Mouse (Mus musculus) liver, embryonic 16.5 days (tissue): ENCODE measurements at regions not wholly inside any gene's neighbourhood (a gene's known extent, or its start where the extent isn't known, plus 50 kb on each side); places are given as distances from the start of the nearest gene placed in this dataset.

ENCODE experiments used
- ATAC-seq: fragments of 200-750 bp; cut with Nextera tagmentation; 2 replicates; pipeline ENCODE4 v1.8.0; 2017; ENCODE audit warnings: low read depth, mild to moderate bottlenecking, moderate number of reproducible peaks, moderate library complexity
- H3K27ac ChIP-seq: fragments of 300-500 bp; sonication (generic); 2 replicates; pipeline ENCODE4 v1.5.1; 2014; ENCODE audit warnings: mild to moderate bottlenecking, low read length
- H3K27me3 ChIP-seq: fragments of 300-500 bp; sonication (generic); 2 replicates; pipeline ENCODE4 v1.6.1; 2014; ENCODE audit warnings: low read depth, low read length, mixed read lengths; ENCODE audit not compliant: control insufficient read depth, insufficient read depth
- H3K36me3 ChIP-seq: fragments of 300-500 bp; sonication (generic); 2 replicates; pipeline ENCODE4 v1.6.1; 2014; ENCODE audit warnings: mild to moderate bottlenecking; ENCODE audit not compliant: control insufficient read depth, insufficient read depth
- H3K4me1 ChIP-seq: fragments of 300-500 bp; sonication (generic); 2 replicates; pipeline ENCODE4 v1.6.1; 2014; ENCODE audit warnings: low read depth, low read length, mixed read lengths; ENCODE audit not compliant: control insufficient read depth
- H3K4me2 ChIP-seq: fragments of 300-500 bp; sonication (generic); 2 replicates; pipeline ENCODE4 v1.6.1; 2014; ENCODE audit warnings: low read depth, low read length, mixed read lengths
- H3K4me3 ChIP-seq: fragments of 300-500 bp; sonication (generic); 2 replicates; pipeline ENCODE4 v1.5.1; 2014; ENCODE audit warnings: low read depth, mild to moderate bottlenecking, low read length
- H3K9ac ChIP-seq: fragments of 300-500 bp; sonication (generic); 2 replicates; pipeline ENCODE4 v1.6.1; 2014; ENCODE audit warnings: low read depth, low read length
- H3K9me3 ChIP-seq: fragments of 300-500 bp; sonication (generic); replicated peaks from 2 replicates; pipeline ENCODE4 v1.6.1; 2016; ENCODE audit warnings: low read length; ENCODE audit not compliant: control insufficient read depth
- WGBS: fragments of 180-500 bp; shearing (Covaris S2); extraction: QIAGEN DNeasy Blood & Tissue Kit; methylation state at CpG from one replicate; pipeline ENCODE4 v1.1.7; 2014; ENCODE audit not compliant: insufficient replicate concordance; 5-methylcytosine and 5-hydroxymethylcytosine counted together

DNA sequence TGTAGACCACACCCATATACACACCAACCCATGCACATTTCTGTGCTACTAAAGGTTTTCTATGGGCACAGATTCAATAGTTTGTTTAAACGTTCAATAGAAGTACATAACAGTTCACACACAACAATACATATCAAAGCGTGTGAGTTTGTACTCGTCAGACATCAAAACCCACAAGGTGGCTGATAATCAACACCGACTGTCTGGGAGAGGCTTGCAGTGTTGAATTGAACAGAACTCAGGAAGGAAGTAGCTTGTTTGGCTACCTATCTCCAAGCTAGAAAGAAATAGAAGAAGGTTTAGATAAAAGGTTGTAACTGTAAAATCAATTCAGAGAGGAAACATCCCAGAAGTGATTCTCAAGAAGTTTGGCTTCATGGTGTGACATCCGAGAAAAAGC is 118.9 kb upstream of the Klf3 start:
- Histone ChIP-seq H3K4me2 (no peak overlapping the region), H3K9ac (no peak overlapping the region), H3K27me3 (no peaks in the 10 kb centered on the region), H3K4me3 (no peak overlapping the region), H3K36me3 (no peaks in the 10 kb centered on the region), H3K27ac (no peak overlapping the region), H3K4me1 (peaks cover 4% of the 10 kb centered on the region; the same call in 1 of the 2 replicates), H3K9me3 (no peaks in the 10 kb centered on the region)
- no peak for ATAC-seq
- WGBS = 29% methylated on average over 5 of the region's 5 CpGs

DNA sequence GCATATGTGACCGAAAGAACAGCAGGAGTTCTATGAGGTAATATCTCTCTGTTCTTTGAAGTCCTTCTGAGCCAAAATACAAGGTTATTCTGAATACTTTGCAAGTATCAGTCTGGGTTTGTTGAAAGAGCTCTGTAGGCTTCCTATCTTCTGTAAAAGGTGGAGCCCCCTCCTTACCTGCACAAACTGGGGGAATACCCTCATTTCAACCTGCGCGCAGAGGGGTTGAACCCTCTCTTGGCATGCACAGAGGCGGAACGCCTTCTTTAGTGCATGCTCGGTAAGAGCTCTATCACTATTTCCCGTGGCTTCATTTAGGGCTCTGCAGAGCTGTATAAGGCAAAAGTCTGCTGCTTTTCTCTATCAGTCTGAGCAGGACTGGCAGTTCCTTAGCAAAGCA is 113.0 kb upstream of the Klf3 start:
- Histone ChIP-seq H3K4me2 (no peak overlapping the region), H3K36me3 (no peaks in the 10 kb centered on the region), H3K4me3 (no peak overlapping the region), H3K4me1 (peaks cover 29% of the 10 kb centered on the region), H3K27ac (peak overlapping the region; percentile 17; the same call in 1 of the 2 replicates), H3K27me3 (no peaks in the 10 kb centered on the region), H3K9ac (no peak overlapping the region), H3K9me3 (no peaks in the 10 kb centered on the region)
- WGBS = 73% methylated on average over 7 of the region's 7 CpGs
- ATAC-seq = no peak

DNA sequence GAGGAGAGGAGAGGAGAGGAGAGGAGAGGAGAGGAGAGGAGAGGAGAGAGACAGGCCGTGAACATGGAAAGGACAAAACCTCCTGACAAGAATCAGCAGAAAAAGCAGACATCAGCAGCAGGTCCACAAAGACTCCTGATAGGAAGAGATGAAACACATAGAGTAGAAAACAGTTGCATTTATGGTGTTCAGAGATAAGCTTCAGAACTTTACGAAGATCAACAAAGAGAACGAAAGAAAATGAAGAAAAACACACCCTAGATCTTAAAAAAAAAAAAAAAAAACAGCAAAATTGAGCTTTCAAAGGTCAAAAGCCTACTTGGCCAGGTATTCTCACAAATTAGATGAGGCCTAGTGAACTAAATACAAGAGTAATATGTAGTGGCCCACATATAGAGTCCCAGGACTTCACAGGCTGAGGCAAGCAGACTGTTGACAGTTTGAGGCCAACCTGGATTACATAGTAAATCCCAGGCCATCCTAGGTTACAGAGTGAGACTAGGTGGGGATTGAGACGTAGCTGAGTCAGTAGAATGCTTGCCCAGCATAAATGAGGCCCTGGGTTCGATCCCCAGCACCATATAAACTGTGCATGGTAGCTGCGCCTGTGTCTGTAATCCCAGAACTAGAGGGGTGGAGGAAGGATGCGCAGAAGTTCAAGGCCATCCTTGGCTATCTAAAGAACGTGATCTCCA is 111.6 kb upstream of the Klf3 start:
- ATAC-seq = peak; percentile 43
- no peak overlapping the region for H3K4me2 ChIP-seq
- H3K27me3 ChIP-seq = no peaks in the 10 kb centered on the region
- 48% methylated on average over 8 of the region's 8 CpGs for WGBS
- no peak overlapping the region for H3K9ac ChIP-seq
- H3K4me3 ChIP-seq = no peak overlapping the region
- H3K36me3 ChIP-seq = no peaks in the 10 kb centered on the region
- H3K9me3 ChIP-seq = no peaks in the 10 kb centered on the region
- H3K4me1 ChIP-seq = peaks cover 29% of the 10 kb centered on the region
- H3K27ac ChIP-seq = peak overlapping the region; percentile 62; the same call in 1 of the 2 replicates

DNA sequence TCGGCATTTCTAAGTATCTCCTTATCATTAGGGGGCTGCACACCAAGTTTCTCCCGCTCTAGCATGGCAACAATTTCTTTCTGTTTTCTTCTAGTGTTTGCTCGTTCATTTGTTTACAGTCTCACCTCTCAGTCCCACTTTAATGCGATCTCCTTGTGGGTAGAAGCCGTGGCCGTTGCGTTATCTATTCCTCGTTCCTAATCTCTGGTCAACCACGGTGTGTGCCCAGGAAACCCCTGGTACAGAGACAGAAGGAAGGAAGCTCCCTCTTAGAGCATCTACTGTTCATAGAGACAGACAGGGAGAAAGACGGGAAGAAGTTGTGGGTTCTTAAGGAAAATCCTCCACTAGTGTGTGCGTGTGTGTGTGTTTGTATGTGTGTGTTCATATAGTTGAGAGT is 110.9 kb upstream of the Klf3 start:
- WGBS = 30% methylated on average over 11 of the region's 11 CpGs
- H3K4me3 ChIP-seq = no peak overlapping the region
- peak overlapping the region; percentile 55; the same call in 1 of the 2 replicates for H3K27ac ChIP-seq
- peaks cover 29% of the 10 kb centered on the region for H3K4me1 ChIP-seq
- H3K9ac ChIP-seq = peak overlapping the region; percentile 14; the same call in 1 of the 2 replicates
- H3K4me2 ChIP-seq = peak overlapping the region; percentile 8; the same call in 1 of the 2 replicates
- ATAC-seq = peak; percentile 46; the same call in 1 of the 2 replicates
- no peaks in the 10 kb centered on the region for H3K36me3 ChIP-seq
- no peaks in the 10 kb centered on the region for H3K27me3 ChIP-seq
- H3K9me3 ChIP-seq = no peaks in the 10 kb centered on the region

DNA sequence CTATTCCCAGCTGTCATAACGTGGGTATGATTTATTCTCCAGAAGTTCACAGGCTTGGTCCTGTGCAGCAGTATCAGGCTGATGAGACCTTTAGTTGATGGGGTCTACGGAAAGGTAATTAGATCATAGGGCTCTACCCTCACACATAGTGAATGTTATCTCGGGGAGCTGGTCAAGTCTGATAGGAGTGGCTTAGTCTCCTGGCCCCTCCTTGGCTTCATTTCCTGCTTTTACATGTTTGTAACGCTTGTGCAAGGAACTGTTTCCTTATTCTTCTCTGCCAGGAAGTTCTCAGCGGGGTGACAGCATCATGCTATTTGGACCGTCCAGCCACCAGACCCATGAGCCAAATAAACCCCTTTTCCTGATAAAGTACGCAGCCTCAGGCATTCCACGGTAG is 109.6 kb upstream of the Klf3 start:
- Histone ChIP-seq H3K27me3 (no peaks in the 10 kb centered on the region), H3K9me3 (no peaks in the 10 kb centered on the region), H3K27ac (peak overlapping the region; percentile 50; the same call in 1 of the 2 replicates), H3K36me3 (no peaks in the 10 kb centered on the region), H3K4me3 (no peak overlapping the region), H3K4me1 (peaks cover 29% of the 10 kb centered on the region), H3K9ac (no peak overlapping the region), H3K4me2 (no peak overlapping the region)
- ATAC-seq = peak; percentile 56; the same call in 1 of the 2 replicates
- 34% methylated on average over 8 of the region's 8 CpGs for WGBS

DNA sequence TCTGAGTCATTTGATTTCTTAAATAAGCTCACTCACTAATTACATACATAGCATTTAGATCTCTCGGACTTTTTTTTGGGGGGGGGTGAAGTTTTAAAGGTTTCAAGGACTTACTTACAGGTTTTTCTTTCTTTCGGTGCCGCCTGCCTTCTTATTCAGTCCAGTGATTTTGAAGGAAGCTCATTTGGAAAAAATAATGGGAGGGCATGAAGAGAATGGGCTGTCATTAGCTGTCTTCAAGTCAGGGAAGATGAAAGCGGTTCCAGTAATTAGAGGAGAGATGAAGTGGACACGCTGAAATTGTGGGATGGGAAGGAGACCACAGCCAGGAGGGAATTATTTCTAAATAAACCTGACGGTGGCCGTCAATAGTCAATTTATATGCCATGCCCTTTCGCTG is 108.6 kb upstream of the Klf3 start:
- H3K27me3 ChIP-seq = no peaks in the 10 kb centered on the region
- H3K36me3 ChIP-seq = no peaks in the 10 kb centered on the region
- no peak overlapping the region for H3K27ac ChIP-seq
- no peak overlapping the region for H3K4me3 ChIP-seq
- H3K4me1 ChIP-seq = peaks cover 29% of the 10 kb centered on the region
- no peak overlapping the region for H3K9ac ChIP-seq
- H3K4me2 ChIP-seq = no peak overlapping the region
- WGBS = 88% methylated on average over 8 of the region's 8 CpGs
- no peak for ATAC-seq
- no peaks in the 10 kb centered on the region for H3K9me3 ChIP-seq

DNA sequence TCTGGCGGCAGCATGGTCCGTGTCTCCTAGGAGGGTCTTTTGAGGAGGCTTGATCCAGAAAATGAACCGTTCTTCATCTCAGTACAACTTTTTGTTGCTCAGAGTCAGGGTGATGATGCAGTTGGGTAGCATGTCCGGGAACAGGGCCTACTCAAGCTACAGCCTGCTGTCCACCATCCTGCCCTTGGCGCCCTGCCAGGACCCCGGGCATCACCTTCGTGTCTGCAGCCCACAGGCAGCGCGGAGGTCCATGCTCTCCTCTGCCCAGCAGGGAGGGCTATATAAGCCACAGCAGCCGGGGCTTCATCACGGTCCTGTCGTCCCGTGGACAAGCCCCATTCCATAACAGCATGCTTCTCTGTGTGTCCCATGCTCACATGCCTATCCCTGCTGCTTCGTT is 107.1 kb upstream of the Klf3 start:
- H3K4me3 ChIP-seq = no peak overlapping the region
- H3K9ac ChIP-seq = no peak overlapping the region
- H3K9me3 ChIP-seq = no peaks in the 10 kb centered on the region
- no peaks in the 10 kb centered on the region for H3K36me3 ChIP-seq
- ATAC-seq = no peak
- 82% methylated on average over 14 of the region's 14 CpGs for WGBS
- no peaks in the 10 kb centered on the region for H3K27me3 ChIP-seq
- H3K4me1 ChIP-seq = peaks cover 21% of the 10 kb centered on the region
- H3K27ac ChIP-seq = no peak overlapping the region
- no peak overlapping the region for H3K4me2 ChIP-seq

DNA sequence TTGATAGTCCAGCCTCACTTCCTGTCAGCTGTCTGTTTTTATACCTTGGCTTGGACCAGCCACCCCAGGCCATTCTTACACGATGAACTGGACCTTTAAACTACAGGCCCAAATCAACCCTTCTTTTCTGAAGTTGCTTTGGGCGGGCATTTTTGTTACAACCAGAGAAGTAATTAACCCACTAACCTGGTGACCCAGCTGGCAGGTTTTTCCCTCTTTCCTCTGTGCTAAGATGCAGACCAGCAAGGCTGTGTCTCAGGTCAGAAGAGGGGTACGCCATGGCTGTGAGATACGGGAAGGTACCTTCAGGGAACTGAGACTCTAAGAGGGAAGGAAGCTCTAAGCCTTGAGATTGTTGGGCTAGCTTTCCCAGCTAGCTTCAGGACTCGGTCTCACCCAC is 105.7 kb upstream of the Klf3 start:
- whole genome bisulfite sequencing = 79% methylated on average over 5 of the region's 5 CpGs
- no peak overlapping the region for H3K27ac ChIP-seq
- H3K27me3 ChIP-seq = no peaks in the 10 kb centered on the region
- H3K9me3 ChIP-seq = no peaks in the 10 kb centered on the region
- no peak overlapping the region for H3K4me3 ChIP-seq
- peaks cover 26% of the 10 kb centered on the region for H3K4me1 ChIP-seq
- no peak overlapping the region for H3K9ac ChIP-seq
- ATAC-seq = no peak
- H3K4me2 ChIP-seq = no peak overlapping the region
- H3K36me3 ChIP-seq = no peaks in the 10 kb centered on the region

DNA sequence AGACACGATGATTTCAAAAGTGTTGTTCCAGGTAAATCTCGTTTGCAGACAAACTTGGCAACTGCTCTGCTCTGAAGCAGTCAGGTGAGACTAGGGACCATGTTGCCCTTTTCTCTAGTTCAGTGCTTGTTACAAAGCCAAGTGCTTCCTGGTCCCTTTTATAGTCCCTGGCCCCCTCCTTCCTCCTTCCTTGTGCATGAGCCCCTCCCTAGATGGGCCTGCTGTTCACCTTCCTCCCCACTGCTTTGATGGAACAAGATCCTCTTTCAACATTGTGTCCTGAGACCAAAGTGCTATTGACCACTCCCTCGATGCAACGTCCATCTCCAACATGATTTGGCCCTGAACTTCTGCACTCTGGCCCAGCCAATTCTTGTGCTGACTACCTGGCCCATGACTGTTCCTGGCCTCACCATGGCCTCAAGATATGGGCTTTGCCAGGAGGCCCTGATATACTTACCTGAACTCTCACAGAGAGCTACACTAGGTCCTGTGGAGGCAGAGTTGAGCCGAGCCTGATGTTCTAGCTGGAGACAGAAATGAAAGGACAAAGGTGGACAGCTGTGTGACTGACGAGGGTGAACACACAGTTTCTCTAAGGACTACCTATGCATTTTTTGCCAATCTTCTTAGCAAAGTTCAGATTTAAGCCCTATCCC is 104.6 kb upstream of the Klf3 start:
- H3K36me3 ChIP-seq = no peaks in the 10 kb centered on the region
- no peaks in the 10 kb centered on the region for H3K27me3 ChIP-seq
- no peak overlapping the region for H3K4me2 ChIP-seq
- no peaks in the 10 kb centered on the region for H3K9me3 ChIP-seq
- no peak for ATAC-seq
- WGBS = 64% methylated on average over 6 of the region's 6 CpGs
- no peak overlapping the region for H3K9ac ChIP-seq
- no peak overlapping the region for H3K27ac ChIP-seq
- H3K4me1 ChIP-seq = peaks cover 23% of the 10 kb centered on the region
- H3K4me3 ChIP-seq = no peak overlapping the region
